Mouse (Mus musculus) thymus, postnatal 4 days (tissue): Measurements from ENCODE around the gene Tmem237.
A peak's percentile ranks its signal among the peaks of the same experiment; 100 is the strongest.

Experiments
- DNase-seq: peaks from one replicate; pipeline ENCODE4 v3.0.0; 2021

Tmem237 gene

DNA sequence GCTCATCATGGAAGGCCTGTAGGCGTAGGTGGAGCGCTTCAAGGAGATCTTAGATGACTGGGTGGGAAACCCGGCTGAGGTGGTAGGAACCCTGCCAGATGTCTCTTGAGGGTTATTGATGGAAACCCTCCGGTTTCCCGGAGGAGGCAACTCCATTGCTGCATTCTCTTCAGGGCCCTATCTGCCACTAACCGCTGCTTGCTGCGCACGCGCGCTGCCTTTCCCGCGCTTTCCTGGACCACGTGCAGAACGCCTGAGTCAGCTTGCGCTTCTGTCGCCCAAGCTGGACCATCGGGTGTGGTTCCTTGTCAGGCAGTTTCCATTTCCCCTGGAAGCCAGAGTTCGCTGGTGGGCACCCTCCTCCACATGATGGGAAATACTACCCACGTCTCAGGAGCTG is 25.5 kb downstream of the Tmem237 start, which contains the start of gene C2cd6:
Gene C2cd6 (minus strand): TSS at position 196 of the 400 bp plus-strand sequence.
- DNase-seq = no peak

DNA sequence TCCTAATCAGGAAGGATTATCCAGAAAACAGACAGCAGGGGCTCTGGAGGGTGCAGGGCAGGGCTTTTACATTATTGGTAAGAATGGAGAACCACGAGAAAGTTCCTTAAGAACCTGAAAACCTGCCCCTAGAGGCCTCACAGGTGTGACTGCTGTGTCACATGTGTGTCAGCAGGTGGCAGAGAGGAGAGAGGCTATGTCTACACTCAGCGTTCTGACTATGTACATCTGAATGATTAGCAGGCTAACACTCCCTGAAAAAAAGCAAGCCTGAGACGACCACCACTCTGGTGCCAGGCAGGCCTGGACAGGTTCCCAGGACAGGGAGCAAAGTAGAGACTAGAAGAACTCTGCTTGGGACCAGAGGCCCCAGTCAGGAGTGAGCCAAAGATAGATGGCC is 49.3 kb downstream of the Tmem237 start:
- peak; percentile 58 for DNase-seq

DNA sequence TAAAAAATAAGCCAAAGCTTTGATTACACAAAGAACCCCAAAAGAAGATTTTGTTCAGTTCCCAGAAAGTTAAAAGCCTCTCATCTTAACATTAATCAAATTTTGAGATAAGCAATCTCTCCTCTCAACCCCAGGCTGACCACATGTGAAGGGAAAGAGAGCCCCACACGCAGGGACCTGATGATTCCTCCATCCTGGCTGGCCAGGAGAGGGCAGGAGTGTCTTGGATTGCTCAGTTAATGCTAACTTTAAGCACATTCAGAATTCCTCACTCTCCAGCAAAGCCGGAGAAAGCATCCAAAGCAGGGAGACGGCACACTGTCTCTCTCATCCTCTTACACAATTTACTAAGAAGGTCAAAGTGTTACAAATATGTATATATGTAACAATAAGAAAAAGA is 52.2 kb downstream of the Tmem237 start:
- peak; percentile 15 for DNase-seq

DNA sequence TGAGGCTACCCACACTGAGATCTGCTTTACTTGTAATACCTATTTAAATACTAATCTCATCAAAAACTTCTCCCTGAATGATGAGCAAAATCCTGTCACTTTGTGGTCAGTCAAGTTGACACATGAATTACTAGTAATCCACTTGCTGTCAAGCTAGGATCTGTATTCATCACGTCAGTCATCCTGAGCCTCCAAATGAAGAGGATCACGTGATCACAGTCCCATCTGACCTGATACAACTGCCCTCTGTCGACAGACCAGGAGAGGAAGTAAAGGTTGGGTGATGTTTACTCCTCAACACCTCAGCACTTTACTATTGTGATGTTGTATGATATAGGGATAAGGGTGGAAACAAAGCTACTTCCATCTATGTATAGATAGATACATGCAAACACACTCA is 56.5 kb downstream of the Tmem237 start:
- no peak for DNase-seq

DNA sequence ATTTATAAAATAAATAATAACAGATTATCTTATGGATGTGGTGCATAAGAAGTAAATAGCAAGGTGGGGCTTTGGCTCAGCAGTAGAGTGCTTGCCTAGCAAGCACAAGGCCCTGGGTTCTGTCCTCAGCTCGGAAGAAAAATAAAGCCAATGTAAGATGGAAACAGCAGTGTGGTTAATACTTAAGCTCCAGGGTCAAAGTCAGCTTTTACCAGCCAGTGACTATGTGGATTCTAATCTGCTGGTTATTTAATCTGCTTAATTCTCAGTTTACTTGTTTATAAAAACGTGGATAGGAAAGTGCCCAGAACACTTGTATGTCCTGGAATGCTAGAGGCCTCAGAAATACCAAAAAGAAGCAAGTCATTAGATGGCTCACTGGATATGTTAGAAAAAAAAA is 63.3 kb downstream of the Tmem237 start:
- DNase-seq = no peak

DNA sequence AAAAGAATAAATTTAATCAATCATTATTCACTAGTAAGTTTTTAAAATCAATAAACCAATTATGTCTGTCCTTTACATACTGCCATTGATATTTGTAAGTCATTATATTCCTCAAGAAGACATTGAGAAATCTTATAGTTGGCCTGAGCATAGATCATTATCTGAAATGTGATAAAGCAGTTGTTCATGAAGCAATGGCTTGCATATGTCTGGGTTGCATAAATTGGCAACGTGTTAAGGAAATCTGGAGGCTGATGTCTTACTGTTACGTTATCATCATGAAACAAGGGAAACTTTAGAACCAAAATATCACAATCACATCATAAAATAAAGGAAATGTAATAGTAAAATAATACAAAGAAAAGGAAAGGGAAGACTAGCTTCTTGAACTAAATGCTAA is 68.9 kb downstream of the Tmem237 start:
- no peak for DNase-seq
